Mouse (Mus musculus) lung, adult 2 months (tissue): Measurements from ENCODE around the gene Pcbp1.

Source experiments
- CTCF ChIP-seq: fragments of 200-500 bp; IDR thresholded peaks from 2 replicates; pipeline ENCODE4 v1.5.1; 2011; ENCODE audit warnings: mild to moderate bottlenecking, low read length, control low read depth; ENCODE audit not compliant: insufficient read depth
- POLR2A ChIP-seq: fragments of 200-500 bp; IDR thresholded peaks from 2 replicates; pipeline ENCODE4 v1.6.1; 2011; ENCODE audit warnings: low read depth, mild to moderate bottlenecking, control low read depth, low read length, borderline replicate concordance; ENCODE audit errors: extremely low read depth

- TF ChIP-seq CTCF (no peak), POLR2A (no peak)
These were observed 30.0 kb downstream of the Pcbp1 start for GRCm38 (mm10) chr6:86496127-86496526.
